Comparison of ENCODE assay signal across 16 mouse cellular contexts in genomic region chr3:148564716-148565115, GRCm38 (mm10).
"Had no signal": no experiment of that assay in that cellular context is flagged by ENCODE, and none has a peak within 500 bp of the region (broad histone marks: within the 10 kb centered on the region; RNA-seq: fewer than 3 reads in every experiment).

No protein-coding gene starts in this region.

- H3K9ac ChIP-seq: neural tube, embryonic 13.5 days; neural tube, embryonic 15.5 days; stomach, embryonic 15.5 days had no signal

- H3K4me2 ChIP-seq: neural tube, embryonic 13.5 days; neural tube, embryonic 15.5 days; stomach, embryonic 15.5 days had no signal

- H3K9me3 ChIP-seq: neural tube, embryonic 13.5 days; neural tube, embryonic 15.5 days; stomach, embryonic 15.5 days had no signal

- DNase-seq: retina, postnatal 1 day; right cerebral cortex, adult 18-20 months; right cerebral cortex, postnatal 14 days; right cerebral cortex, postnatal 25 days; right cerebral cortex, postnatal 4 days; spleen, adult 18-20 months; thymus, adult 18-20 months; thymus, adult 2 months; thymus, postnatal 14 days; thymus, postnatal 25 days; thymus, postnatal 36 days; thymus, postnatal 4 days had no signal

- H3K27me3 ChIP-seq: neural tube, embryonic 13.5 days; neural tube, embryonic 15.5 days; stomach, embryonic 15.5 days had no signal

- H3K36me3 ChIP-seq: neural tube, embryonic 13.5 days; neural tube, embryonic 15.5 days; stomach, embryonic 15.5 days had no signal

- H3K27ac ChIP-seq: neural tube, embryonic 13.5 days; neural tube, embryonic 15.5 days; stomach, embryonic 15.5 days; stomach, postnatal 0 days had no signal

- H3K4me3 ChIP-seq: neural tube, embryonic 13.5 days; neural tube, embryonic 15.5 days; stomach, embryonic 15.5 days had no signal

- H3K4me1 ChIP-seq: neural tube, embryonic 13.5 days; neural tube, embryonic 15.5 days; stomach, embryonic 15.5 days had no signal
